Mouse (Mus musculus) natural killer cell, adult 2 months (primary cell): ENCODE measurements around the gene Gzf1.
A peak's percentile ranks its signal among the peaks of the same experiment; 100 is the strongest.

ENCODE experiments used
- DNase-seq, 2 experiments: peaks; one replicate each; pipeline ENCODE4 v3.0.0; 2022; ENCODE audit warnings: low spot score in 2 of 2

Gzf1 gene

GRCm38 (mm10) chr2:148706409-148707201 is 25.8 kb downstream of the Gzf1 start:
- no peak for DNase-seq

DNA sequence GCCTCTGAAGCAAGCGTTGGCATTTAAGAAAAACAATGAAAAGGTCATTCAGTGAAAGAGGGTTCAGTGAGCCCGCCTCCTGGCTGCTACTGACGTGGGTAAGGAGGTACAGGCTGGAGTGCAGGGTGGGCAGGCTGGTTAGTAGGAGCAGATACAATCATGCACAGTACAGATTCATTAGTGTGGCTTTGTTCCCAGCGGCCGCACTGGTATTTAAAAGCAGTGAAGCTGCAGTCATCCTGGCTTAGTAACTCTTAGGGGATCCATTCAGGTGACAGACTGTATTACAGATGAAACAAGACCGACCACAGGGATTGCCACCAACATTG is 26.3 kb downstream of the Gzf1 start:
- no peak for DNase-seq

GRCm38 (mm10) chr2:148712326-148712725 is 31.5 kb downstream of the Gzf1 start:
- no peak for DNase-seq

GRCm38 (mm10) chr2:148717072-148717471 is 36.2 kb downstream of the Gzf1 start:
- no peak for DNase-seq

- DNase-seq, result no peak
Observed at GRCm38 (mm10) chr2:148719271-148719995, 38.6 kb downstream of the Gzf1 start.

- no peak for DNase-seq
Observed at GRCm38 (mm10) chr2:148731614-148732326, 50.9 kb downstream of the Gzf1 start.

- DNase-seq, result peak; percentile 42 to 49
Observed at GRCm38 (mm10) chr2:148732327-148733000, 51.6 kb downstream of the Gzf1 start, which contains the start of gene Napb. TSS of gene Napb (minus strand) at chr2:148732467.
